Mouse (Mus musculus) hindbrain, embryonic 16.5 days (tissue): ENCODE data around the gene Ubash3a. TPM values are rescaled to one million over a fixed set of nuclear protein-coding genes. Genes with fewer than 3 reads are reported as not detected.

Source experiments
- ATAC-seq: fragments of 200-750 bp; cut with Nextera tagmentation; 2 replicates; pipeline ENCODE4 v1.8.0; 2017; ENCODE audit warnings: moderate TSS enrichment, moderate library complexity
- H3K27ac ChIP-seq: fragments of 300-500 bp; sonication (generic); 2 replicates; pipeline ENCODE4 v1.5.1; 2014; ENCODE audit warnings: low read depth, mild to moderate bottlenecking, control low read depth, low read length, moderate library complexity
- H3K27me3 ChIP-seq: fragments of 300-500 bp; sonication (generic); replicated peaks from 2 replicates; pipeline ENCODE4 v1.6.1; 2014; ENCODE audit warnings: low read length; ENCODE audit not compliant: control insufficient read depth, insufficient read depth
- H3K36me3 ChIP-seq: fragments of 300-500 bp; sonication (generic); 2 replicates; pipeline ENCODE4 v1.6.1; 2014; ENCODE audit warnings: mild to moderate bottlenecking, low read length, moderate library complexity, mixed read lengths; ENCODE audit not compliant: control insufficient read depth, insufficient read depth
- H3K4me1 ChIP-seq: fragments of 300-500 bp; sonication (generic); 2 replicates; pipeline ENCODE4 v1.6.1; 2014; ENCODE audit warnings: low read depth, low read length; ENCODE audit not compliant: control insufficient read depth, insufficient read depth
- H3K4me2 ChIP-seq: fragments of 300-500 bp; sonication (generic); 2 replicates; pipeline ENCODE4 v1.6.1; 2014; ENCODE audit warnings: mild to moderate bottlenecking, low read length, control low read depth, moderate library complexity
- H3K4me3 ChIP-seq: fragments of 300-500 bp; sonication (generic); 2 replicates; pipeline ENCODE4 v1.5.1; 2014; ENCODE audit warnings: mild to moderate bottlenecking, low read length, control low read depth, moderate library complexity
- H3K9ac ChIP-seq: fragments of 300-500 bp; sonication (generic); 2 replicates; pipeline ENCODE4 v1.6.1; 2014; ENCODE audit warnings: low read depth, mild to moderate bottlenecking, control low read depth, low read length, moderate library complexity
- H3K9me3 ChIP-seq: fragments of 300-500 bp; sonication (generic); 2 replicates; pipeline ENCODE4 v1.6.1; 2014; ENCODE audit warnings: mild to moderate bottlenecking, low read length, moderate library complexity; ENCODE audit not compliant: control insufficient read depth
- WGBS: fragments of 180-500 bp; shearing (Covaris S2); extraction: QIAGEN DNeasy Blood & Tissue Kit; methylation state at CpG from one replicate; pipeline ENCODE4 v1.1.7; 2014; 5-methylcytosine and 5-hydroxymethylcytosine counted together
- polyA plus RNA-seq: library from polyadenylated mRNA; unstranded; fragments of >200 nt; fragmentation: Nextera tagmentation; extraction: Ambion mirVana; gene quantifications from 2 replicates; pipeline ENCODE4 v1.2.1, GENCODE M21; 2015

The Ubash3a gene
- polyA plus RNA-seq, 1 experiment from 2014 or later, result not detected

DNA sequence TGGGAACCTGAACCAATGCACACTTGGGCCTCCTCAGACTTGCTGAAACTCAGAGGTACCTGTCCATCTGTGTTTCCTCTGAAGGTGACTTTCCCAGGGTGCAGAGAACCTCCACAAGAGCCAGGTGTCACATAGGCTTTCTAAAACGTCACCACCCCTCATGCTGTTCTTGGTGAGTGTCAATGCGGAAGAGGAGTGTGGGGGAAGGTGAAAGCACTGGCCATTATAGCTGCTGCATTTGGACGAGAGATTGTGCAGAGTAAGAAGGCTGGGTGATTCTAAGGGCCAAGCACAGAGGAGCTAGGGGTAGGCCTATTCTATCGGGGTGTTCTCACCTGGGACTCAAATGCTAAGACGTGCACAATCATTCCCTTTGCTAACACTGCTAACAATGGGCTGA lies 46.3 kb downstream of the Ubash3a start:
- Histone ChIP-seq H3K27ac (no peak overlapping the region), H3K9ac (0 out of 2 replicates have a peak overlapping the region, but pooled peaks have one; percentile 45), H3K4me2 (no peak overlapping the region), H3K9me3 (no peaks in the 10 kb centered on the region; the same call in 1 of the 2 replicates), H3K27me3 (no peaks in the 10 kb centered on the region), H3K36me3 (no peaks in the 10 kb centered on the region), H3K4me1 (no peaks in the 10 kb centered on the region; the same call in 1 of the 2 replicates), H3K4me3 (no peak overlapping the region)
- WGBS, result 63% methylated on average over 5 of the region's 5 CpGs
- ATAC-seq, result no peak

DNA sequence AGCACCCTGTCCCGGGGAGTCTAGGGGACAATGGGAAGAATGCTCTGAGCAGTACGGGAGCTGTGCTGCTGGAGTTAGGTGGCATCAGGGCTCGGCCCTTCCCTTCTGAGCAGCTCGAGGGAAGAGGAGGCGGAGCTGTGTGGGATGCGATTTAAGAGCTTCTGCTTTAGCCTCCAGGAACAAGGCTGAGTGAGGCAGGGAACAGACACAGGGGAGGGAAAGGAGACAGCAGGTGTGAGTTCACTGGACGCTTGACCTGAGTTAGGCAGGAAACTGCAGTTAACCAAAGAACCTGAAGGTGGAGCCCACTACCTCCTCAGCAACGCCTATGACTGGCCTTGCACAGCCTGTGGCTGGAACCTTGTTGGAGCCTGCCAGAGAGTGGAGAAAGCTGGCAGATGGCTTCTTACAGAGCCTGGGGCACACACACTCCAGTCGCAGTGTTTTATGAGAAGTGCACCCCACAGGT lies 46.8 kb downstream of the Ubash3a start:
- no peaks in the 10 kb centered on the region for H3K36me3 ChIP-seq
- peak overlapping the region; percentile 45; the same call in 1 of the 2 replicates for H3K9ac ChIP-seq
- H3K4me2 ChIP-seq, result no peak overlapping the region
- no peaks in the 10 kb centered on the region for H3K27me3 ChIP-seq
- H3K27ac ChIP-seq, result no peak overlapping the region
- no peaks in the 10 kb centered on the region; the same call in 1 of the 2 replicates for H3K4me1 ChIP-seq
- H3K9me3 ChIP-seq, result no peaks in the 10 kb centered on the region; the same call in 1 of the 2 replicates
- H3K4me3 ChIP-seq, result no peak overlapping the region
- peak; percentile 90 for ATAC-seq
- 14% methylated on average over 9 of the region's 9 CpGs for WGBS

DNA sequence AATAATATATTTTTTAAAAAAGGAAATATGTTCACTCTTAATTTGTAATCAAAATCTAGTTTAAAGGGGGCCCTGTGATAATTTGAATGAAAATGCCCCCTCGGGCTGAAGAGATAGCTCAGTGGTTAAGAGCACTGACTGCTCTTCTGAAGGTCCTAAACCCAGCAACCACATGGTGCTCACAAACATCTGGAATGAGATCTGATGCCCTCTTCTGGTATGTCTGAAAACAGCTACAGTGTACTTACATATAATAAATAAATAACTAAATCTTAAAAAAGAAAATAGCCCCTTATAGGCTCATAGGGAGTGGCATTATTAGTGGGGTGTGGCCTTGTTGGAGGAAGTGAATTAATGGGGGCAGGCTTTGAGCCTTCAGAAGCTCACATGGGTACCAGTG lies 49.5 kb downstream of the Ubash3a start:
- Histone ChIP-seq H3K27me3 (no peaks in the 10 kb centered on the region), H3K27ac (no peak overlapping the region), H3K36me3 (no peaks in the 10 kb centered on the region), H3K9ac (no peak overlapping the region), H3K4me1 (no peaks in the 10 kb centered on the region; the same call in 1 of the 2 replicates), H3K4me2 (no peak overlapping the region), H3K9me3 (no peaks in the 10 kb centered on the region; the same call in 1 of the 2 replicates), H3K4me3 (no peak overlapping the region)
- WGBS, result 94% methylated on average over 1 of the region's 1 CpGs
- no peak for ATAC-seq

DNA sequence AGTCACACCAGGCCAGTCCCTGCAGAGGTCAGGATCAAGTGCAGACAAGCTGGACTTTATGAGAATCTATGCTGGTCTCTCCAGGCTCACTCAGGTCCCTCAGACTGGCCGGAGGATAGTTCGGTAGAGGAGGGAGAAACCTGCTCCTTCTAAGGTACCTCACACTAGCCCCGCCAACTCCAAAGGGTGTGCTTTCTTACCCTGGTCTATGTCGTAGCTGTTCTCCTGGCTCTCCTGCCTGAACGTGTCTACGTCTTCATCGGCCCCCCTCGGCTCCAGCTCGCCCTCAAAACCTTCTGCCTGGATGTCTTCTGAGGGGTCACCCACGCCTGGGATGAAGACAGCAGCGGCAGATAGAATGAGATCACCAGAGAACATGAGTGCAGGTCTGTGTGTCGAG lies 50.2 kb downstream of the Ubash3a start:
- H3K27me3 ChIP-seq, result no peaks in the 10 kb centered on the region
- H3K36me3 ChIP-seq, result no peaks in the 10 kb centered on the region
- H3K27ac ChIP-seq, result no peak overlapping the region
- H3K4me1 ChIP-seq, result no peaks in the 10 kb centered on the region; the same call in 1 of the 2 replicates
- ATAC-seq, result no peak
- 93% methylated on average over 12 of the region's 12 CpGs for WGBS
- H3K9ac ChIP-seq, result no peak overlapping the region
- H3K4me3 ChIP-seq, result no peak overlapping the region
- no peaks in the 10 kb centered on the region; the same call in 1 of the 2 replicates for H3K9me3 ChIP-seq
- H3K4me2 ChIP-seq, result no peak overlapping the region

DNA sequence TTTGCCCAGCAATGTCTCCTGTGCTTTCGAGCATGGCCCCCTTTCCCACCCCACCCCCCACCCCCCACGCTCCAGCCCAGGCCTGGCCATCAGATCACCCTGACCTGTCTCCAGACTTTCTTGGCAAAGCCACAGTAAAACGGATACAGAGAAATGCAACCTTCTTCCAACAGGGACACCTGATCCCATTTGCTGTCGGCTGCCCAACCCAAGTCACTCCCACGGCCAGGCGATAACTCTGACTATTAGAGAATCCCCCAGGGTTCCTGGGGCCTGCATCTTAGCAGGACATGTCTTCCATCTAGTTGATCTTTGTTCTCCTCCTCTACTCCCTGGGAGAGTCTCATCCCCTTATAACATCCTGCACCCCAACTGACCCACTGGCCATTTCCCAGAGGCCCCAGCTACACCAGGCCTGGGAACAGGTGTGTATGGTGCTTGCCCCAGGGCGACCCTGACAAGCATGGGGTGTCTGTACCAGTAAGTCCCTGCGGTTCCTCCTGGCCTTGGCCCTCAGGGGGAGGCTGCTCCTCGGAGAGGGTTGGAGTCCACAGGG lies 50.7 kb downstream of the Ubash3a start:
- 88% methylated on average over 9 of the region's 9 CpGs for WGBS
- H3K9me3 ChIP-seq, result no peaks in the 10 kb centered on the region; the same call in 1 of the 2 replicates
- H3K4me1 ChIP-seq, result no peaks in the 10 kb centered on the region; the same call in 1 of the 2 replicates
- no peak overlapping the region for H3K4me3 ChIP-seq
- no peak overlapping the region for H3K27ac ChIP-seq
- H3K27me3 ChIP-seq, result no peaks in the 10 kb centered on the region
- H3K9ac ChIP-seq, result no peak overlapping the region
- H3K36me3 ChIP-seq, result no peaks in the 10 kb centered on the region
- no peak overlapping the region for H3K4me2 ChIP-seq
- no peak for ATAC-seq

DNA sequence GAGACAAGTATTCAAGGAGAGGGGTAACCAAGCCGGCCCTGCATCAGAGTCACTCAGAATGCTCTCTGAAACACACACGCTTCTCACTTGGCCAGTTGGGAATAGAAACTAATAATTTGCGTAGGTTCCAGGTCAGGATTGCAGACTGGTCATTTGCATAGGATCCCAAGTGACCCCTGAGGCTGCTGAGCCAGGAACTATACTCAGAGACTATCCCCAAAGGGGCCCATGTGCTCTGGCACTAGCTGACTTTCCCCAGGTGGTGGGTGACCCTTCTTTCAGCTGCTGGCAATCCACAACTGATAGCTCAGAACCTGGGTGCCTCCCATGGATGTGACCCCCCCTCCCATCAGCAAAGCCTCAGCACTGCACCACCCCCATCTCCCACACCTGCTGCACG lies 51.5 kb downstream of the Ubash3a start:
- no peaks in the 10 kb centered on the region for H3K27me3 ChIP-seq
- WGBS, result 67% methylated on average over 4 of the region's 4 CpGs
- ATAC-seq, result no peak

DNA sequence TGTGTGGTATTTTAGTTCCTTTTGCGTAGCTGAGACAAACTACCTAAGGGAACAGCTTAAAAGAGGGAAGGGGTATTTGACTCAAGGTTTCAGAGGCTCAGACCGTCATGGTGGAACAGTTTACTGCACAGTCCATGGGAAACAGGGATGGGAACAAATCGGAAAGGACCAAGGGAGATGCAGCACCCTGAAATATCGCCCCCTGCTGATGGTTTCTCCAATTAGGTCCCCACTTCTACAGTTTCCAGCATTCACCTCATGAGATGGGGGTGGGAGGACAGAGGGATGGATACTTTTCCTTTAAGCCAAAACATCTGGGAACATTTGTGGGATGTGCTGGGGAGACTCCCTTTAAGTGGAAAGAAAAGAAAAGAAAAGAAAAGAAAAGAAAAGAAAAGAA lies 52.2 kb downstream of the Ubash3a start:
- no peak overlapping the region for H3K4me3 ChIP-seq
- WGBS, result 71% methylated on average over 4 of the region's 4 CpGs
- no peaks in the 10 kb centered on the region for H3K36me3 ChIP-seq
- ATAC-seq, result no peak
- no peak overlapping the region for H3K4me2 ChIP-seq
- no peaks in the 10 kb centered on the region for H3K4me1 ChIP-seq
- H3K27me3 ChIP-seq, result no peaks in the 10 kb centered on the region
- no peaks in the 10 kb centered on the region; the same call in 1 of the 2 replicates for H3K9me3 ChIP-seq
- no peak overlapping the region for H3K9ac ChIP-seq
- no peak overlapping the region for H3K27ac ChIP-seq

More for the DNA sequence above, 51.5 kb downstream of the Ubash3a start:
- Histone ChIP-seq H3K4me1 (no peaks in the 10 kb centered on the region; the same call in 1 of the 2 replicates), H3K9ac (no peak overlapping the region), H3K4me3 (no peak overlapping the region), H3K36me3 (no peaks in the 10 kb centered on the region), H3K9me3 (no peaks in the 10 kb centered on the region; the same call in 1 of the 2 replicates), H3K27ac (no peak overlapping the region), H3K4me2 (no peak overlapping the region)

DNA sequence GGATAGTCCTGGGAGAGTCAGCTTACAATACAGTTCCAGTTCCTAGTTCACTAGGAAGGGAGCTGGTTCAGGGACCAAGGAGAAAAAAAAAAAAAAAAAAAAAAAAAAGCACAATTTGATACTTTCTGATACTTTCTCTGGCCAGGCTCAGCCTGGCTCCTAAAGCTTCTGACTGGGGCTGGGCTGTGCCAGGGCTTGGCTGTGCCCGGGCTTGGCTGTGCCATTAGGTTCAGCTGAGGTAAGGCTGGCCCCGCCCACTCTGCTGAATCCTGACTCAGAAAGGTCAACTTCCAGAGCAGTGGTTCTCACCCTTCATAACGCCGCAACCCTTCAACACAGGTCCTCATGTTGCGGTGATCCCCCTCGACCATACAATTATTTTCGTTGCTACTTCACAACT lies 52.8 kb downstream of the Ubash3a start:
- H3K4me1 ChIP-seq, result no peaks in the 10 kb centered on the region
- H3K27me3 ChIP-seq, result no peaks in the 10 kb centered on the region
- no peaks in the 10 kb centered on the region for H3K36me3 ChIP-seq
- WGBS, result 88% methylated on average over 7 of the region's 7 CpGs
- no peak overlapping the region for H3K27ac ChIP-seq
- H3K9me3 ChIP-seq, result no peaks in the 10 kb centered on the region; the same call in 1 of the 2 replicates
- ATAC-seq, result no peak
- H3K4me2 ChIP-seq, result no peak overlapping the region
- no peak overlapping the region for H3K9ac ChIP-seq
- no peak overlapping the region for H3K4me3 ChIP-seq

DNA sequence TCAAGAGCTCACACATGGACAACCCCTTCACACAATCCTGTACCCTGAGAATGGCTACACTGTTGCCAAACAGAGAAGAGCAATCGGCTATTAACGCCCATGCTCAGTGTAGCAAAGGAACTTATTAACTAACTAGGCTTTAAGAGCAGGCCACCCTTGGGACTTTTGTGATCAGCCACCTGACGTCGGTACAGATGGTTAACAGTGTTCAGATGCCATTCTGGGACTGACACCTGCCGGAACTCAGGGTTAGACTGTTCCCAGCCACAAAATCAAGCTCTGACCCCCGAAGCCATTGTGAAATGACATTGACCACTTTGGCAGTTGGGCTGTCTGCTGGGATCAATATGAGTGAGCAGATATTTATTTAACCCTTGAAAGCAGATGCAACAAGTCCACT lies 53.7 kb downstream of the Ubash3a start:
- Histone ChIP-seq H3K36me3 (no peaks in the 10 kb centered on the region), H3K9me3 (no peaks in the 10 kb centered on the region; the same call in 1 of the 2 replicates), H3K4me3 (no peak overlapping the region), H3K9ac (no peak overlapping the region), H3K4me1 (no peaks in the 10 kb centered on the region), H3K4me2 (no peak overlapping the region), H3K27me3 (no peaks in the 10 kb centered on the region), H3K27ac (no peak overlapping the region)
- ATAC-seq, result no peak
- WGBS, result 76% methylated on average over 6 of the region's 6 CpGs
